10 mouse cellular contexts compared by ENCODE assay signal in genomic region chr12:117720794-117721747, GRCm38 (mm10).
DNase-seq lines count a peak whose midpoint lies in the region; ATAC-seq and TF ChIP-seq lines count a peak whose summit lies in the region.
"Had no signal": no experiment of that assay in that cellular context is flagged by ENCODE, and none has a peak within 500 bp of the region (broad histone marks: within the 10 kb centered on the region; RNA-seq: fewer than 3 reads in every experiment).

No protein-coding gene starts in this region.

- peaks cover 4% of the 10 kb centered on the region; the same call in 1 of the 2 replicates for H3K4me1 ChIP-seq in liver, embryonic 11.5 days (replicated peaks; ENCODE audit: control insufficient read depth, insufficient read depth, low read length)
- peaks cover 28% of the 10 kb centered on the region for H3K4me1 ChIP-seq in forebrain, embryonic 10.5 days
- H3K4me1 ChIP-seq in hindbrain, embryonic 13.5 days (replicated peaks): peaks cover 23% of the 10 kb centered on the region
- H3K4me1 ChIP-seq in midbrain, postnatal 0 days (ENCODE audit: insufficient read depth, low read length): peaks cover 7% of the 10 kb centered on the region; the same call in 1 of the 2 replicates

- WGBS in liver, embryonic 11.5 days: 73% methylated on average over 14 of the region's 14 CpGs
- WGBS in forebrain, embryonic 10.5 days: 80% methylated on average over 14 of the region's 14 CpGs
- 30% methylated on average over 14 of the region's 14 CpGs for WGBS in hindbrain, embryonic 13.5 days
- 30% methylated on average over 14 of the region's 14 CpGs for WGBS in midbrain, postnatal 0 days

- H3K9me3 ChIP-seq in liver, embryonic 11.5 days (ENCODE audit: control insufficient read depth, low read length): no peaks in the 10 kb centered on the region
- H3K9me3 ChIP-seq in forebrain, embryonic 10.5 days: no peaks in the 10 kb centered on the region
- no peaks in the 10 kb centered on the region for H3K9me3 ChIP-seq in hindbrain, embryonic 13.5 days
- no peaks in the 10 kb centered on the region for H3K9me3 ChIP-seq in midbrain, postnatal 0 days (ENCODE audit: low read length)
- H3K9me3 ChIP-seq: limb, embryonic 13.5 days had no signal

- no peak for TF ChIP-seq CTCF in midbrain, postnatal 0 days (IDR thresholded peaks at IDR 0.05)

- DNase-seq in liver, embryonic 11.5 days (ENCODE audit: low spot score): no peak
- no peak for DNase-seq in liver
- DNase-seq in forebrain, embryonic 10.5 days (ENCODE audit: extremely low spot score, low spot score): no peak
- peak; percentile 66 for DNase-seq in midbrain, postnatal 0 days (ENCODE audit: low spot score)
- no peak for DNase-seq in urinary bladder, postnatal 25 days (ENCODE audit: low spot score)
- DNase-seq: adrenal gland, postnatal 10 days; gastrocnemius, postnatal 36 days had no signal

- no peak overlapping the region for H3K27ac ChIP-seq in liver, embryonic 11.5 days (ENCODE audit: low read depth, low read length)
- peak overlapping the region; percentile 40; the same call in 1 of the 2 replicates for H3K27ac ChIP-seq in forebrain, embryonic 10.5 days
- peak overlapping the region; percentile 75 for H3K27ac ChIP-seq in hindbrain, embryonic 13.5 days
- peak overlapping the region; percentile 60; the same call in 1 of the 2 replicates for H3K27ac ChIP-seq in midbrain, postnatal 0 days (ENCODE audit: low read depth, low read length)
- H3K27ac ChIP-seq: limb, embryonic 13.5 days had no signal

- no peaks in the 10 kb centered on the region for H3K27me3 ChIP-seq in liver, embryonic 11.5 days (replicated peaks; ENCODE audit: control insufficient read depth, insufficient read depth, low read length)
- H3K27me3 ChIP-seq in forebrain, embryonic 10.5 days (ENCODE audit: poor library complexity, severe bottlenecking): no peaks in the 10 kb centered on the region
- no peaks in the 10 kb centered on the region for H3K27me3 ChIP-seq in hindbrain, embryonic 13.5 days
- H3K27me3 ChIP-seq in midbrain, postnatal 0 days (ENCODE audit: insufficient read depth, low read length): no peaks in the 10 kb centered on the region
- H3K27me3 ChIP-seq: limb, embryonic 13.5 days had no signal

- ATAC-seq in liver, embryonic 11.5 days (replicated peaks; ENCODE audit: low FRiP score): peak; percentile 42; the same call in 1 of the 2 replicates
- peak; percentile 88 for ATAC-seq in hindbrain, embryonic 13.5 days (ENCODE audit: low FRiP score)
- ATAC-seq in midbrain, postnatal 0 days (ENCODE audit: low FRiP score): peak; percentile 90
- ATAC-seq in cerebellum, adult (ENCODE audit: insufficient number of reproducible peaks, low FRiP score, low TSS enrichment): no peak

- H3K4me2 ChIP-seq in liver, embryonic 11.5 days: no peak overlapping the region
- no peak overlapping the region for H3K4me2 ChIP-seq in hindbrain, embryonic 13.5 days
- H3K4me2 ChIP-seq in midbrain, postnatal 0 days (ENCODE audit: low read depth, low read length, poor library complexity, severe bottlenecking): no peak overlapping the region
- H3K4me2 ChIP-seq: limb, embryonic 13.5 days had no signal

- no peak overlapping the region for H3K9ac ChIP-seq in liver, embryonic 11.5 days (ENCODE audit: low read depth, low read length)
- no peak overlapping the region for H3K9ac ChIP-seq in hindbrain, embryonic 13.5 days
- H3K9ac ChIP-seq in midbrain, postnatal 0 days (replicated peaks; ENCODE audit: low read length, poor library complexity, severe bottlenecking): 0 out of 2 replicates have a peak overlapping the region, but pooled peaks have one; percentile 3
- H3K9ac ChIP-seq: limb, embryonic 13.5 days had no signal

- H3K36me3 ChIP-seq in liver, embryonic 11.5 days (ENCODE audit: control insufficient read depth, insufficient read depth, low read length): 0 out of 2 replicates have a peak, but pooled peaks cover 3% of the 10 kb centered on the region
- no peaks in the 10 kb centered on the region for H3K36me3 ChIP-seq in forebrain, embryonic 10.5 days (replicated peaks)
- H3K36me3 ChIP-seq in hindbrain, embryonic 13.5 days: peaks cover 38% of the 10 kb centered on the region
- H3K36me3 ChIP-seq in midbrain, postnatal 0 days (ENCODE audit: insufficient read depth, low read length): peaks cover 6% of the 10 kb centered on the region; the same call in 1 of the 2 replicates
- H3K36me3 ChIP-seq: limb, embryonic 13.5 days had no signal

- H3K4me3 ChIP-seq in liver, embryonic 11.5 days (ENCODE audit: low read depth, low read length): no peak overlapping the region
- H3K4me3 ChIP-seq in forebrain, embryonic 10.5 days: no peak overlapping the region
- H3K4me3 ChIP-seq in hindbrain, embryonic 13.5 days: no peak overlapping the region
- H3K4me3 ChIP-seq in midbrain, postnatal 0 days (ENCODE audit: low read depth, low read length): no peak overlapping the region
- H3K4me3 ChIP-seq: limb, embryonic 13.5 days had no signal
